Mouse (Mus musculus) heart, embryonic 16.5 days (tissue): ENCODE measurements around the gene Mocs3. TPM values are rescaled to one million over a fixed set of nuclear protein-coding genes. Genes with fewer than 3 reads are reported as not detected.

Experiments
- ATAC-seq: fragments of 200-750 bp; cut with Nextera tagmentation; replicated peaks from 2 replicates; pipeline ENCODE4 v1.8.0; 2017; ENCODE audit warnings: moderate number of reproducible peaks; ENCODE audit not compliant: insufficient read depth, low FRiP score; ENCODE audit errors: extremely low read depth
- H3K27ac ChIP-seq: fragments of 300-500 bp; sonication (generic); 2 replicates; pipeline ENCODE4 v1.5.1; 2014; ENCODE audit warnings: mild to moderate bottlenecking, low read length, control low read depth, moderate library complexity
- H3K27me3 ChIP-seq: fragments of 300-500 bp; sonication (generic); 2 replicates; pipeline ENCODE4 v1.6.1; 2014; ENCODE audit warnings: low read length, mixed read lengths; ENCODE audit not compliant: control insufficient read depth, insufficient read depth
- H3K36me3 ChIP-seq: fragments of 300-500 bp; sonication (generic); 2 replicates; pipeline ENCODE4 v1.6.1; 2014; ENCODE audit not compliant: control insufficient read depth, insufficient read depth
- H3K4me1 ChIP-seq: fragments of 300-500 bp; sonication (generic); 2 replicates; pipeline ENCODE4 v1.6.1; 2014; ENCODE audit warnings: low read length, mixed read lengths; ENCODE audit not compliant: control insufficient read depth, insufficient read depth
- H3K4me2 ChIP-seq: fragments of 300-500 bp; sonication (generic); 2 replicates; pipeline ENCODE4 v1.6.1; 2014; ENCODE audit warnings: low read depth, mild to moderate bottlenecking, control low read depth, low read length
- H3K4me3 ChIP-seq: fragments of 300-500 bp; sonication (generic); 2 replicates; pipeline ENCODE4 v1.5.1; 2014; ENCODE audit warnings: mild to moderate bottlenecking, control low read depth, low read length
- H3K9ac ChIP-seq: fragments of 300-500 bp; sonication (generic); 2 replicates; pipeline ENCODE4 v1.6.1; 2014; ENCODE audit warnings: low read length, control low read depth
- H3K9me3 ChIP-seq: fragments of 300-500 bp; sonication (generic); replicated peaks from 2 replicates; pipeline ENCODE4 v1.6.1; 2016; ENCODE audit warnings: low read length; ENCODE audit not compliant: control insufficient read depth
- WGBS: fragments of 180-500 bp; shearing (Covaris S2); extraction: QIAGEN DNeasy Blood & Tissue Kit; methylation state at CpG from one replicate; pipeline ENCODE4 v1.1.7; 2014; 5-methylcytosine and 5-hydroxymethylcytosine counted together
- polyA plus RNA-seq: library from polyadenylated mRNA; unstranded; fragments of >200 nt; fragmentation: Nextera tagmentation; extraction: Ambion mirVana; gene quantifications from 2 replicates; pipeline ENCODE4 v1.2.1, GENCODE M21; 2015

Gene Mocs3
- polyA plus RNA-seq, 1 experiment from 2014 or later = 4.3 TPM

DNA sequence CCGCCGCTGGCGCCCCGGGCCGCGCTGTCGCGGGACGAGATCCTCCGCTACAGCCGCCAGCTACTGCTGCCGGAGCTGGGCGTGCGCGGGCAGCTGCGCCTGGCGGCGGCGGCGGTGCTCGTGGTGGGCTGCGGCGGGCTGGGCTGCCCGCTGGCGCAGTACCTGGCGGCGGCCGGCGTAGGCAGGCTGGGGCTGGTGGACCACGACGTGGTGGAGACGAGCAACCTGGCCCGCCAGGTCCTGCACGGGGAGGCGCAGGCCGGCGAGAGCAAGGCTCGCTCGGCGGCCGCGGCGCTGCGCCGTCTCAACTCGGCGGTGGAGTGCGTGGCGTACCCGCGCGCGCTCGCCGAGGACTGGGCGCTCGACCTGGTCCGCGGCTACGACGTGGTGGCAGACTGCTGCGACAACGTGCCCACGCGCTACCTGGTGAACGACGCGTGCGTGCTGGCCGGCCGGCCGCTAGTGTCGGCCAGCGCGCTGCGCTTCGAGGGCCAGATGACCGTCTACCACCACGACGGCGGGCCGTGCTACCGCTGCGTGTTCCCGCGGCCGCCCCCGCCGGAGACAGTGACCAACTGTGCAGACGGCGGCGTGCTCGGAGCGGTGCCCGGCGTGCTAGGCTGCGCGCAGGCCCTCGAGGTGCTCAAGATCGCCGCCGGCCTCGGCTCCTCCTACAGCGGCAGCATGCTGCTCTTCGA is 500 bp downstream of the Mocs3 start:
- peak overlapping the region; percentile 98 for H3K4me2 ChIP-seq
- H3K27me3 ChIP-seq = no peaks in the 10 kb centered on the region
- WGBS = 1% methylated on average over 98 of the region's 105 CpGs
- H3K27ac ChIP-seq = peak overlapping the region; percentile 88
- H3K36me3 ChIP-seq = peaks cover 18% of the 10 kb centered on the region
- H3K9ac ChIP-seq = peak overlapping the region; percentile 86
- peaks cover 19% of the 10 kb centered on the region for H3K4me1 ChIP-seq
- peak; percentile 39 for ATAC-seq
- peak overlapping the region; percentile 90 for H3K4me3 ChIP-seq
- H3K9me3 ChIP-seq = no peaks in the 10 kb centered on the region

DNA sequence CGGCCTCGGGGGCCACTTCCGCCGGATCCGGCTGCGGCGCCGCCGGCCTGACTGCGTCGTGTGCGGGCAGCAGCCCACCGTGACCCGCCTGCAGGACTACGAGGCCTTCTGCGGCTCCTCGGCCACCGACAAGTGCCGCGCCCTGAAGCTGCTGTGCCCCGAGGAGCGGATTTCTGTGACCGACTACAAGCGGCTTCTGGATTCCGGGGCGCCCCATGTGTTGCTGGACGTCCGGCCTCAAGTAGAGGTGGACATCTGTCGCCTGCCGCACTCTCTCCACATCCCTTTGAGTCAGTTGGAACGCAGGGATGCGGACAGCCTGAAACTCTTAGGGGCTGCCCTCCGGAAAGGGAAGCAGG is 1.0 kb downstream of the Mocs3 start:
- no peaks in the 10 kb centered on the region for H3K27me3 ChIP-seq
- peak overlapping the region; percentile 90 for H3K4me3 ChIP-seq
- no peaks in the 10 kb centered on the region for H3K9me3 ChIP-seq
- peaks cover 13% of the 10 kb centered on the region for H3K36me3 ChIP-seq
- no peak for ATAC-seq
- peak overlapping the region; percentile 86 for H3K9ac ChIP-seq
- 54% methylated on average over 33 of the region's 33 CpGs for WGBS
- no peak overlapping the region for H3K27ac ChIP-seq
- peak overlapping the region; percentile 98 for H3K4me2 ChIP-seq
- H3K4me1 ChIP-seq = peaks cover 19% of the 10 kb centered on the region

DNA sequence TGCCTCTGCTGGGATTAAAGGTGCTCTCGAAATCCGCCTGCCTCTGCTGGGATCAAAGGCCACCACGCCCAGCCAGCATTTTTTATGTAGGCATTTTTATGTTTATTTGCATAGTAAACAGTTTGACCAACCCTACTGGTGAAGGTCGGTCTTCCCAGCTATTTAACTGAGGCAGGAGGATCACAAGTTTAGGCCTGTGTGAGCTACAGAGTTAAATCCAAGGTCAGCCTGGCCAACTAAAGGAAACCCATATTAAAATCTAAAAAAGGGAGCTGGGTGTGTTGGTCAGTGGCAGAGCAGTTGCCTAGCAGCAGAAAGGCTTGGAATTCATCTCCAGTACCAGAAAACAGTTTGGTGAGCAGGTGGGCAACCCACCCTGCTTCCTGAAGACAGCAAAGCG is 2.9 kb downstream of the Mocs3 start:
- H3K4me2 ChIP-seq = no peak overlapping the region
- H3K9ac ChIP-seq = no peak overlapping the region
- no peak overlapping the region for H3K27ac ChIP-seq
- H3K36me3 ChIP-seq = peaks cover 13% of the 10 kb centered on the region
- 91% methylated on average over 5 of the region's 5 CpGs for WGBS
- peaks cover 17% of the 10 kb centered on the region for H3K4me1 ChIP-seq
- no peaks in the 10 kb centered on the region for H3K27me3 ChIP-seq
- no peak for ATAC-seq
- H3K9me3 ChIP-seq = peaks cover 4% of the 10 kb centered on the region
- no peak overlapping the region for H3K4me3 ChIP-seq

DNA sequence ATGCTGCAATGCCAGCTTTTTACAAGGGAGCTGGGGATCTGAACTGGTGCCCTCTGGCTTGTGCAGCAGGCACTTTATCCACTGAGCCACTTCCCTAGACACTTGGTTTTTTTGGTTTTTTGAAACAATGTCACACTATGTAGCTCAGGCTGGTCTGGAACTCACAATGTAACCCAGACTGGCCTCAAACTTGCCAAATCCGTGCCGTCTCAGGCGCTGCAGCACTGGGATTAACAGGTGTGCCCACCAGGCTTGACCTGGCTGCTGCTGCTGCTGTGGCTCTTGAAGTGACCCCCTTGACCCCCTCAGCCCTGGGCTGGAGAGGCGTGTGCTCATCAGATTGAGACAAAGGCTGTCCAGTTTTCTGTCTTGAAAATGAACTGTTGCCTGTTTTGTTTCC is 7.9 kb downstream of the Mocs3 start:
- Histone ChIP-seq H3K27ac (no peak overlapping the region), H3K4me3 (no peak overlapping the region), H3K36me3 (peaks cover 12% of the 10 kb centered on the region), H3K9me3 (peaks cover 11% of the 10 kb centered on the region), H3K4me2 (no peak overlapping the region), H3K9ac (no peak overlapping the region), H3K4me1 (no peaks in the 10 kb centered on the region), H3K27me3 (no peaks in the 10 kb centered on the region)
- no peak for ATAC-seq
- WGBS = 75% methylated on average over 4 of the region's 4 CpGs

DNA sequence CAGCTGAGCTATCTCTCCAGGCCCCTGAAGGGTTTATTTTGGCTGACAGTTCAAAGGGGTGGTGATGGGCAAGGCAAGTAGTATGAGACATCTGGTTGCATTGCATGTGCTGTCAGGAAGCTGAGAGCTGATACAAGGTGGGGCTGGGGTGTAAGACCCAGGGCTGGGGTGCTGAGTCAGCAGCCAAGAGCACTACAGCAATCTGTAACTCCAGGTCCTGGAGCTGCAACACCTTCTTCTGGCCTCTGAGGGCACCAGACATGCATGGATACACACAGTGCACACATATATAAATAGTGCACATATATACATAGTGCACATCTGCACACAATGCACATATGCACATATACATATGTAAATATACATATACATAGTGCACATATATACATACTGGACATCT is 12.4 kb downstream of the Mocs3 start:
- Histone ChIP-seq H3K27me3 (peaks cover 10% of the 10 kb centered on the region), H3K4me2 (no peak overlapping the region)
- ATAC-seq = no peak; the same call in 1 of the 2 replicates

DNA sequence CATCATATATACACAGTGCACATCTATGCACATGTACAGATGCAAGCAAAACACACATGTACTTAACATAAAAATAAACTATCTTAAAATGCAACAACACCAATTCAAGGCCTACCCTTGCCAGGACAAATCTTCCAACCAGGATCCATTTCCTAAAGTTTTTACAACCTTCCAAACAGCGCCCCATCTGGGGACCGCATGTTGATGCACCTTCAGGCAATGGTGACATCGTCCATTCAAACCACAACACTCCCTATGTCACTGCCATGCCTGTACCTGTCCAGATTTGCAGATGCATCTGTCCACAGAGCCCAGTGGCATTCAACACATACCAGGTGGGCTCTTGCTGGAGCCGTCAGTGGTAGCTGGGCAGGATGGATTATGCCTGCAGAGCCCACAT is 12.9 kb downstream of the Mocs3 start:
- H3K4me1 ChIP-seq = no peaks in the 10 kb centered on the region
- no peak overlapping the region for H3K4me2 ChIP-seq
- H3K4me3 ChIP-seq = no peak overlapping the region
- H3K9ac ChIP-seq = no peak overlapping the region
- peaks cover 7% of the 10 kb centered on the region; the same call in 1 of the 2 replicates for H3K9me3 ChIP-seq
- no peak for ATAC-seq
- H3K27me3 ChIP-seq = peaks cover 10% of the 10 kb centered on the region
- H3K36me3 ChIP-seq = no peaks in the 10 kb centered on the region
- WGBS = 72% methylated on average over 4 of the region's 4 CpGs
- H3K27ac ChIP-seq = no peak overlapping the region

More for the DNA sequence above, 12.4 kb downstream of the Mocs3 start:
- Histone ChIP-seq H3K27ac (no peak overlapping the region), H3K4me3 (no peak overlapping the region), H3K9ac (no peak overlapping the region), H3K9me3 (peaks cover 7% of the 10 kb centered on the region; the same call in 1 of the 2 replicates), H3K36me3 (no peaks in the 10 kb centered on the region), H3K4me1 (no peaks in the 10 kb centered on the region)

DNA sequence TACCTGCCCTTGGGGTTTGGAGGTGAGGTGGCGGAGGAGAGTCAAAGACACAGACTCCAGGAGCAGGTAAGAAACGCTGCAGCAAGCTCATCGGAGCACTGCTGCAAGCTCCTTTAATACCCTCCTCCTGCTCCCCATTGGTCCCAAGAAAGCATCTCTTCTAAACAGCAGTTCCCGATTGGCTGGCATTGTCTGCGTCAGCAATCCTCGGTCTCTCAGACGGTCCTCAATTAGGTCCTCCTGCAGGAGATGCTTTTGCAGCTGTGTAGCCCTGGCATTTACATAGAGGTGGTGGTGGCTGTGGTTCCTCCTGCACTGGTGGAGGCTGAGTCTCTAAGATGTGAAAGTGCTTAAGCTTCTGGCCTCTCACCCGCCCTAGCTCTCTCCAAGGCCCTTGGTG is 15.1 kb downstream of the Mocs3 start:
- Histone ChIP-seq H3K4me3 (no peak overlapping the region), H3K9me3 (no peaks in the 10 kb centered on the region), H3K4me1 (no peaks in the 10 kb centered on the region), H3K36me3 (no peaks in the 10 kb centered on the region), H3K4me2 (no peak overlapping the region), H3K9ac (no peak overlapping the region), H3K27ac (no peak overlapping the region), H3K27me3 (peaks cover 10% of the 10 kb centered on the region)
- no peak for ATAC-seq
- 39% methylated on average over 8 of the region's 8 CpGs for WGBS

DNA sequence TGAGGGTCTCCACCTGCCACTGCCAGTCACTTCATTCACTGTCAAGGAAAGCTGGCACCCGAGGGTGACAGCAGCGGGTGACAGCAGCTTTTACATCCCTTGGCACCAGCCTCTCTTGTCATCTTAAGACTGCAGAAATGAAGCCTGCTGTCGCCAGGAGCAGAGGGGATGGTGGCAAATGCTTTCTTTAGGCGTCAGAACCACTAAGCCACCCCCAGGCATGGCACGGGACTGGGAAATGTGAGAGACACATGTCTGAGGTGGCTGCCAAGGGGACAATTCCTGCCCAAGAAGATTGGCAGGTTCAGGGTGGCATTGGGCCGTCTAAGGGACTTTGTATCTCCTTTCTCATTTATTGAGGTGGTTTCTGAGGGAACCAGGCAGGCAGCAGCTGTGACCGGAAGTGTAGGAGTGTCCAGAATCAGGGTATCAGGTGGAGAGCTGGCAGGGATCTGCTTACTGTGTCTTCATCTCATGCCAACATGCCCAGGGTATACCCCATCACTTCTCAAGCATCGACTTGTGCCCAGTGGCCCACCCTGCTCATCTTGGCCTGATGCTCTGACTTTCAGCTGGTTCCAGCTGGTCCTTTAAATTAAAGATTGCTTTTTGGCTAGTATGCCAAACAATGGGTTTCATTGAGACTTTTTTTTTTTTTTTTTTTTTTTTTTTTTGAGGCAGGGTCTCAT is 17.9 kb downstream of the Mocs3 start:
- WGBS = 68% methylated on average over 8 of the region's 8 CpGs
- H3K4me3 ChIP-seq = no peak overlapping the region
- no peak for ATAC-seq
- no peaks in the 10 kb centered on the region for H3K9me3 ChIP-seq
- no peak overlapping the region for H3K9ac ChIP-seq
- H3K4me1 ChIP-seq = no peaks in the 10 kb centered on the region
- no peaks in the 10 kb centered on the region for H3K36me3 ChIP-seq
- H3K4me2 ChIP-seq = no peak overlapping the region
- no peak overlapping the region for H3K27ac ChIP-seq
- H3K27me3 ChIP-seq = peaks cover 23% of the 10 kb centered on the region

DNA sequence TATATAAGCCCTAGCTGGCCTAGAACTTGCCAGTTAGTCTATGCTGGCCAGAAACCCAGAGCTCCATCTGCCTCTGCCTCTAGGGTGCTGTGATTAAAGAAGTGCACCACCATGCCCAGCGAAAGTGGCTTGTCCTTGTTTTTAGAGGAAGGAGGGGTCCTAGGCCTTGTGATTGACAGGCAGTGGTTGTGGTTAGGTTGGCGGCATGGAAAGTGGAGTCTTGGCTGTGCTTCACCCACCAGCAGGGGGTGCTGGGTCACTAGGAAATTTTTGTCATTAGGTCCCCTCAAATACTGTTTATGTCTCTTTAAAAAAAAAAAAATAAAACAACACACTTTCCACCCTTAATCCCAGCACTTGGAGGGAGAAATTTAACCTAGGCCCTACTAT is 18.4 kb downstream of the Mocs3 start:
- Histone ChIP-seq H3K9me3 (no peaks in the 10 kb centered on the region), H3K4me3 (no peak overlapping the region), H3K4me1 (no peaks in the 10 kb centered on the region), H3K9ac (no peak overlapping the region), H3K36me3 (no peaks in the 10 kb centered on the region), H3K4me2 (no peak overlapping the region), H3K27me3 (peaks cover 25% of the 10 kb centered on the region), H3K27ac (no peak overlapping the region)
- WGBS = 32% methylated on average over 2 of the region's 2 CpGs
- ATAC-seq = no peak
